Mouse (Mus musculus) adrenal gland, postnatal 14 days (tissue): ENCODE measurements around the gene Angpt4. TPM values are rescaled to one million over a fixed set of nuclear protein-coding genes. Genes with fewer than 3 reads are reported as not detected.

Experiments used
- DNase-seq: peaks from one replicate; pipeline ENCODE4 v3.0.0; 2021; ENCODE audit warnings: mixed read lengths
- total RNA-seq: library from RNA; stranded (reverse); gene quantifications from 2 replicates; pipeline ENCODE4 v1.2.3, GENCODE M21; 2021

The Angpt4 gene
- total RNA-seq, 1 experiment from 2014 or later = 0.33 TPM

DNA sequence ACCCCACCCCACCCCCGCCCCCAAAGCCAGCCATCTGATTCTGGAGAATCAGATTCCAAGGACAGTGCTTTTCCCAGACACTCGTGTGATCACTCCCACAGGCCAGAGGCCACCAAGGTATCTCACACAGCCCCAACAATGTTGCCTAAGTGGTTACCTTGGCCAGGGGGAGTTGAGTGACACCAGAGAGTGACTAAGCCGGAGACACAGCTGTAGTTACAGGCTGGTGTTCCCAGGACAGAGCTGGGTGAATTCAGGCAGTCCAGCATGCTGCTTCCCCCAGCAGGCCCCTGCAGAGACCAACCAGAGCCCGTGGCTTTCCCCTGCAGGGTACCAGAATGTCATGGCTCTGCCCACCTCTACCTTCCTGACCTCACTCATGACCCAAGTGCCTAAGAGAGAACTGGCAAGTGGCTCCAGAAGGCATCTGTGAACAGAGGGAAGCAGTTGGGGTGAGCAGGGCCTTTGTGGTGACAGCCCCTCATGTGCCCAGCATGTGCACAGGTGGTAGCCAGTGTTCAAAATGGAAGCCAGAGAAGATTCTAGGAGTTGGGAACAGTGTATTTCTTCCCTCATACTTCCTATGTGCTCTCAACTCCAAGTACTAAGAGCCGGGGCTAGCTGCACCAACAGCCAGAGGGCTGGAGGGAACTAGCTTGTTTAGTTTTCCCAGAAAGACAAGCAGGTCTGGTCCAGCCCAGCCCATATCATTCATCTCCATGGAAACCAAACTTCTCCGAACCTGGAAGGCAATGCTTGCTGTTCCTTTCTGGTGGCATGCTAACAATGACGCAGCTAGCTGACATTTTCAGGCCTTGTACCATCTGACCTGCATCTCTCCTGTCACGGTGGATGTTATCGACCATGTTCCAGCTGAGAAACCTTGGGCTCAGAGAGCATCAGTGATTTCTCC is 50.5 kb downstream of the Angpt4 start:
- DNase-seq = peak; percentile 44

DNA sequence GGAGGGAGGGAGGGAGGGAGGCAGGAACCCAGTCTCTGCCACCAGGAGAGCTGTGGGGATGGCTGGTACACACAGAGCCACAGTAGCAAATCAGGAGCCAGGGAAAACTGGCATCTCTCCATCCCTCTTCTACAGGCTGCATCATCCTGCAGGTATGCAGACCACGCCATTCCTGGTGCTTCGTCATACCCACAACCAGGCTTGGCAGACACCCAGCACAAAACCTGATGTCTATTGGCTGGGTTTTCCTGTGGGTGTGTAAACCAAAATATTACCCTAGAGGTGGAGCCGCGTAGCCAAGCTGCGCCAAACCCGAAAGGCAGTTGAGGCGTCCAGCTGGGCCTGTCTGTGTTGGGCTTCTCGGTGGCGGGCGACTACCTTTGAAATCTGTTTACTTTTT is 51.5 kb downstream of the Angpt4 start:
- peak; percentile 55 for DNase-seq

DNA sequence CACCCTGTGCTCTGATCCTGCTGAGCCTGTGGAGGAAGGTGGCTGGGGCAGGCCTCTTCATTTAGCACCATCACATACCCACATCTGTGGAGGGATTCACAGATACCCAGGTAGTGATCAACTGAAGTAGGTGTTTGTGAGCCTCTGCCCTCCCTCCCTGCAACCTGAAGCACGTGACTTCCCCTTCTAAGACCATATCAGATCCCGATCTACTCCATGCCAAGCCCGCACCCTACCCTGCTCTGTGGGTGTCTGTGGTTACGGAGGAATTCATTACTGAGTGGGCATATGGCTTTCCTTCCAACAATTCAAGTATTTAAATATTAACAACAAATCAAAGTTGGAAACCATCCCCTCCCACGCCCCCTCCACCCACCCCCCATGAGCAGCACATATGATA is 52.3 kb downstream of the Angpt4 start:
- no peak for DNase-seq

DNA sequence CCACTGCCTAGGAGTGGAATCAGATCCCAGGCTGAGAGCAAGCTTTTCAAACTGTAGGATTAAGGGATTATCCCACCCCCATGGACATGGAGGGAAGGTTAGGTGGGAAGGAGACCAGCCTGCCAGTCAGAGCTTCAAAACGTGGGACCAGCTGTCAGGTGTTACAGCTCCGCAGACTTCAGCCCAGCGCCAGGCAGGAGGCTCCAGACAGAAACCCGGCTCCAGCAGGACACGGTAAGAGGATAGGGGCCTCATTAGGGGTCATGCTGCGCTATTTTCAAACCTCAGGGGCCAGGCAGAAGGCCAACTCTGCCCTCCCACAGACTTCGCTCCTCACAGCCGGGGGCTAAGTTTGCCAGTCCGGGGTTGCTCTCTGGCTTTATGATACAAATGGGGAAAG is 53.0 kb downstream of the Angpt4 start:
- DNase-seq = no peak

DNA sequence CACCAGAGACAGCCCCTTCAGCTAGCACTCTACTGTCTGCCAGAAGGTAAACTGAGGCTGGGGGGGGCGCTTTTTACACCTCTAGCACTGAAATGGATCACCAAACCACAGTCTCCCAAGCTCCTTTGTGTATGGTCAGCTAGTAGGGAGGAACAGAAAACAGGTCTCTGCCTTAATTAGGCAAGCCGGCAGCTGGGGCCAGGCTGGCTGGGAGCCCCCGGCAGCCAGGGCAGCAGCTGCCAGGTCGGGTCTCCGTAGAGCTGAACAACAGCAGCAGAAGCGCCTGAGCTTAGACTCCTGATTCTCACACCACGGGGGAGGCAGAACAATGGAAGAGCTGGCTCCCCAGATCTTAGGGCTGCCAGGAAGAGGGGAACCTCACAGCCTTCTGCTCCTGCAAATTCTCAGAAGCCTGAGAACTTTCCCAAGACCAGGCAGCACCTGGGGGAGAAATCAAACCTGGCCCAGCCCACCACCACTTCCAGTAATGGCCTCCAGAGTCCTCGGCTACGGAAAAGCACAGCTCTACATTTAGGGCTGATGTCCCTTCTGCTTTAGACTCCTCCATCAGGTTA is 56.3 kb downstream of the Angpt4 start:
- DNase-seq = no peak

DNA sequence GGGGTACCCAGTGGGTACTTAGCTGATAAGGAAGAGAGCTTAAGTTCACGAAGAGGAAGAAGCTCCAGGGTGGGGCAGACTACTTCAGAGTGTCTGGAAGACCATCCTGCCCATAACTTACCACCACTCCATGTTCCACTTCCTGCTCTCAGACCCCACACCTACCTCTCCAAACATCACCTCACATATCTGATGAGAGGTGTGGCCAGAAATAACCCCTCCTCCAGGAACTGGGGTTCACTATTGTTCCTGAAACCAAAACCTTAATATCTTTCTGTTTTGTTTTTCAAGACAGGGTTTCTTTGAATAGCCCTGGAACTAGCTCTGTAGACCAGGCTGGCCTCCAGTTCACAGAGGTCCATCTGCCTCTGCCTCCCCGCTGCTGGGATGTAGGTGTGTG is 56.8 kb downstream of the Angpt4 start:
- no peak for DNase-seq

DNA sequence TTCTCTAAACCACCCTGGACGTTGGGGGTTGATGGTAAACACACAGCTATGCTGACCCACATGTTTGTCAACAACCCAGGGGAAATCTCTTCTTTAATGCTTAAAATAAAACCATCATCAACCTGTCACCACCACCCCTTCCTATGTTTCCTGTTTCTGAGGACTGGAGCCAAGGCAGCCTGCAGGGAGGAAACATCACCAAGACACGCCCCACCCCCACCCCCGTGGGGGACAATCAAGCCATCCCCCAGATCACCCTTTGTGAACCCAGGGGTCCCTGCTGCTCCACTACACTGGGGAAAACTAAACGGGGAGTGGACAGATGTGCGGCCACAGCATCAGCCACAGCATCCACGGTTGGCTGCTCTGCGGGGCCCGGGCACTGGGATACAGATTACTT is 57.4 kb downstream of the Angpt4 start:
- DNase-seq = peak; percentile 48

DNA sequence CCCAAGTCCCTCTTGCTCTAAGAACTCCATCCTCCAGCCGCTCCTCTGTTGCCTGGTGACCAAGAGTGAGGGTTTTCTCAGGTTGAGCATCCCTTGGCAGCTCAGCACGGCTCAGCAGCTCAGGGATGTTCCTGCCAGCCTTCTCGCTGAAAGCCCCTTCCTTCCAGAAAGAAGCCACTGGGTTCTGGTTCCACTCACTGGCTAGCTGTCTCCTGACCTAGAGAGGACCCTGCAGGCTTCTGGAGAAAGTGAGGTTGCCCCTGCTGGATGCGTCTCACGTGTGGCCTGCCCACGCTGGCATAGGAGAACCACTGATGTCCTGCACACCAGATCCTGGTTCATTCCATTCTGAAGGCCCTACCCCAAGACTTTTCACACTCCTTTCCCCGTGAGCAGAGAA is 58.0 kb downstream of the Angpt4 start:
- DNase-seq = no peak

DNA sequence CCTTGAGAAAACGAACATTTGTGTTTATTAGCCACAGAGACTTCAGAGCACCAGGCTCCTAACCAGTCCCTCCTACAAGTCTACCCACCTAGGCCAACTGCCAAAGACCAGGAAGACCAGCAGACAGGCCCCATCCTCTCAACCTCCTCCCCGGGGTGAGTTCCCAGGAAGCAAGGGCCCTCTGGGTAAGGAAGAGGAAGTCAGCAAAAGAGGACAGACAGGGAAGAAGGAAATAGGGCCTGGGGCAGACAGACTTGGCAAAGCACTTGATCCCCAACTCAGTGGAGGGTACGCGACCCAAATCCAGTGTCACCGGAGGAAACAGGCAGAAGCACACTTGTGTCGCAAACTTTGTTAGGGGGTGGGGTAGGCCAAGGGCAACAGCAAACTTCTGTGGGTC is 58.4 kb downstream of the Angpt4 start:
- DNase-seq = no peak

DNA sequence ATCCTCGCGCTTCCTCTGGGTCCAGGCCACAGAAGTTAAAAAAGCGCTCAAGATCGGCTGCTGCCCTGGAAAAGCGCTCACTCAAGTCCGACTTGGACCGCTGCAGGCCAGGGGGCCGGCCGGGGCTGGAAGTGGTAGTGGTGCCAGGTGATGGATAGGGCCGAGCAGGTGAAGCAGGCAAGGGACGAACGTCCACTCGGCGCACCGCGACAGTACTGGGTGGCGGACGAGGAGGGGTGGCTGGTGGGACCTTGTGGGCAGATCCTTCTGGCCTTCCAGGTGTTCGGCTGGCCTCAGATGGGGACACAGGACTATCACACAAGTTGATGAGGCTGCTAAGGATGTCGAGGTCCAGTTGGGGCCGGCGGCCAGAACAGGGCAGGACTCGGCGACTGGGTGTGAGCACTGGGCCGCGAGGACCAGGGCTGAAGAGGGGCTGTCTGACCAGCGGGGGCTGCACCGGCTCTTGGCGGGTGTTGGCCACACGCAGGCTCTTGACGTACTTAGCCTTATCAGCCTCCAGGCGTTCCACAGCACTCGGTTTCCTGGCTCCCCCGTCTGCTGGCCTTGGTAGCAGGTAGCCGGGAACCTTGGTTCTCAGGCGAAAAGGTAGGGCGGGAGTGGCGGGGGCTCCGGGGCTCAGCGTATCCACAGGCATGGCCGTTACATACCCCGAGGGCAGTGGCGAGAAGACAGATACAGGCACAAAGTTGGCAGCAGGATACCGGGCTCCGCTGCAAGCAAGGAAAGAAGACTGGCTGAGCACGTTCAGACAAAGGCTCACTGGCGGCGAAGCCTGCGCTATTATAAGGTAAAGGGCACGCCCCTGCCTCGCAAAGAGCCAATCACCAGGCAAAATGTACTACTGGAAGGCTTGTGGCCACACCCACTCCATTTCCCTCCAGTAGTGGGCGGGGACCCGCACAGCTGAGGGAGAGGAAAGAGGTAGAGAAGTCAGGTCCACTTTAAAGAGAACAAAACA is 59.5 kb downstream of the Angpt4 start:
- peak; percentile 84 for DNase-seq

DNA sequence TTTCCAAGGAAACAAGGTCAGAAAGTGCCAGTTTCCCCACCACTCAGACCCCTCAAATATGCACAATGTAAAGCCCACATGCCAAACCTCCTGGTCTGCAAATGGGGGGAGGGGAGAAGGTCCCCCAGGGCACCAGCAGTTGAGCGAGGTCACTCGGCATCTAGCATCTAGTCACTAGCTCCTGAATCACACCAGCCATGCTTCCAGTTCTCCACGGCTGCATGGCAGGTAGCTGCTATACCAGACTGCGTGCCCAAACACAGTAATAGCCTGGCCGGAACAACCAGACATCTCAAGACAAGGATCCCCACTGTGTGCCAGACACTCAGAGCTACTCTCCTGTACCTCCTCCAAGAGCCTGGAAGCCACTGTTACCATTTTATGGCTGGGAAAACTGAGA is 60.7 kb downstream of the Angpt4 start:
- DNase-seq = no peak

DNA sequence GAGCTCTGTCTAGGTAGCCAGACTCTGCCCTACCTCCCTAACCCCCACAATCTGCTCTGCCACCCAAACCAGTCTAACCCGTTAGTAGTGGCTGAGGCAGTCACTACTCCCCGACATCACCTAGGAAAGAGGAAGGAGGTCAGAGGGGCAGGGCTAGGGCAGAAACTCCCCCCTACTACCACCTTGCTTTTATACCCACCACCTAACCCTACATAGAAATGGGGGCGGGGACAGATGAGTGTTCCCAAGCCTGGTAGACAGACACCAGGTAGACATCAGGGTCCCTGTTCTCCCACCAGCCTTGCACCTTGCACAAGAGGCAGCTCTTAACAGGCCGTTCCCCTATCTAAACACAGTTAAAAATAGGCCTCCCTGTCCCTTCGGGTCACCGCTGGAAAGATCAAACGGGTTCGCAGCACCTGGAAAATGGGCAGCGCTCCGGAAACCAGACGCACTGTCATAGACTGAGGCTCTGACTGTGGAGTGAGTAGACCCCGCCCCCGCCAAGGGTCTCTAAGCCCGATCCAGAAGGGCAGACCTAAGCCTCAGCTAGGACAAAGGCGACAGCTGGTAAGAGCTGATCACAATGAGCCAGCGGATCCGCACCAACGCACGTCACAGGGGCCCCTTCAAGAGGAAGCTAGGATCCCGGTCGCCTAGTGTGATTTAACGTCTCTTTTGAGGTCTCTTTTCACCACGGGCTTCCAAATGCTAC is 62.0 kb downstream of the Angpt4 start:
- peak; percentile 46 for DNase-seq

DNA sequence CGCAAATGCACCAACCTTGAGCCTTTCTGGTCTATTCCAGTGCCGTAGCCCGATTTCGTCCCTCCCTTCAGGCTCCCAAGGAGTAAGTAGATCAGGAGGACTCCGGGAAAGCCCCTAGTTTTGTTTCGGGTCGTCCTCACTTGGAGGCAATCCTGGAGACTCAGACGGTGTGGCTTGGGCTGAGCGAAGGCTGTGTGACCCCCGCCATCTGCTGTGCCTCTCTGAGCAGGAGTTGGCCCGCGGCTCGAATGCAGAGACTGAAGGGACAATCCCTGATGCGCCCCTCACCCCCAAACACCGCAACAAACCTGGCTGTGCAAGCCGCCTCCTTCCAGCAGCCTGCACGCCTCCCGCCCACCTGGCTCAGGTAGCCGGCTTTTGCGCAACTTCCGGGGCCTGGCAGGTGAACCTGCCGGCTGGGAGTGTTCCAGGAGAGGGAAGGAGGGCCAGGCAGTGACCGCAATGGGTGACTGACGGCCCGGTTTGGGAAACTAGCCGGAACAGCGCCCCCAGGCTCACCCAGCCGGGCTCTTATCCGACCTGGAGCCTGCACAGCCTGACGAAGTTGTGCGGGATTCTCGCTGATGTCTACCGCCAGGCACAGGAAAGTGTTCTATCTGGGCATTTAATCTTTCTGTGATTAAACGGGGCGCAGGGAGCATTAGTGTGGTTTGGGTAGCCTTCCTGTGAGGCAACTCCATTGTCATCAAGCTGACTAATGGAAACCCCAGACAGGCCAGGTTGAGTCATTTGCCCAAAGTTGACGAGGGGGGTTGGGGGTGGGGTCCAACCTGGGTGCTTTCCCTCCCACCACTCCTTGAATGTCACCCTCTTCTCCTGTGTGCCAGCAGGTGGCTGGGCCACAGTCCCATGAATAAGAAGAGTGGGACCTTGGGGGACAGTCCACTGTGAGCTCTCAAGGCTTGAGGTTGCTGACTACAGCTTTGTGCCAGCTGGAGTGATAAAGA is 62.9 kb downstream of the Angpt4 start:
- peak; percentile 66 for DNase-seq

DNA sequence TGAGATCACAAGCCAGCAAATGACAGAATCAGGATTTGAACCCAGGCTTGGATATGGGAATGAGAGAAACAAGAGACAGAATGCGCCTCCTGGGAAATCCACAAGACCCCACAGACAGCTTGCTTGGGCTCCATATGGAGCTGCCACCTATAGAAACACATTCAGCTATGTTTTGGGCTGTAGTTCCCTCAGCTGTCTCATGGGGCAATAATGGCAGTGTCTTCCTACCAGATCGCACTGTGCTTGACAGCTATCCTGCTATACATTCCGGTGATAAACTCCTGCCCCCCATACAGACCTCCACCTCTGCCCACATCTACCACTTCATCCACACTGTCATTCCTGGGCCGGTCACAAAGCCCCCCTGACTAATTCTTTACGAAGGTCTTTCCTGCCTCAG is 64.3 kb downstream of the Angpt4 start:
- no peak for DNase-seq

DNA sequence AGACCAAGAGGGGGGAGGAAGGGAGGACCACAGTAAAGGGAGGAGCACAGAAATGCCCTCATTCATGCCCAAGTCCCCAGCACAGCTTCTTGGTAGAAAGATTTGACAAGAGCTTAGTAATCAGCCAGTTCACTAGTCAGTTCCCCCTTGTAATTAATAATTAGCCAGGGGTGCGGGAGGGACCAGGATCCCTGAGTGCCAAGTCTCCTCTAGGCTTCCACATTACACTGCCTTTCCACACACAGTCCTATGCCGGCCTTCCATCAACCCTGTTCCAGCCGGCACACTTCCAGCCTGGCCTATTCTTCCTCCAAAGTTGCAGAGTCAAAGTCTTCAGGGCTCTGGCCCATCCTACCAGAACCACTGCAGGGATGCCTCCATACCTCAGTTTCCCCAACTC is 65.1 kb downstream of the Angpt4 start:
- no peak for DNase-seq

DNA sequence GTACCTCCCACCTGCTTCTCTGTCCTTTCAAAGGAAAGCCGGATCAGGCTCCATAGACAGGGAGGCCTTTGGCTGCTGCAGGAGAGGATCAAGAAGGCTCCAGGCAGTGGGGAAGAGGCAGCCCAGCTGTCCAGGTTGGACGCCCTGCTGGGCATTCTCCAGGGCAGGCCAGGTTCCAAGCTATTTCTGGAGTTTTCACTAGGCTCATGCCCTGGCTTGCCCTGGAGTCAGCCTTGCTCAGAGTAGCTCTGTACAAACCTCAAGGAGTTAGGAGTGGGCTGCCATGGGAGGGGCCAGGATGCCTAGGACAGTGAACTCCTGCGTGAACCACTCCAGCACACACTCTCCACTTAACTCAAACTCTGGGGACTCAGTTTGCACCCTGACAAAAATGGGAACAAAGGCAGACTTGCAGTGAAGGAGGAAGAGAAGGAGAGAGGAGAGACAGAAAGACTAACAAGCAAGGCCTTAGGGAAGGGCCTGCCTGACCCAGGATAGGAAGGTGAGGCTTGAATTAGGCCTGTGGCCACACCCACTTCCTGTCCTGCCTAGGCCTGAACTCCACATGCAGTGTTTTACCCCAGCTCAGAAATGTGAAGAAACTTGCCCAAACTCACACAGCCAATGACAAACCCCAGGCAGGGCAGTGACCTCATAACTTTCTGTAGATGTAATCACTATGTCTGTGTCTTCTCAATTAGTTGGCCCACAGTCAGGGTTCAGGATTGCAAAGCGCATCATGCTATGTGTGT is 66.9 kb downstream of the Angpt4 start:
- DNase-seq = no peak

DNA sequence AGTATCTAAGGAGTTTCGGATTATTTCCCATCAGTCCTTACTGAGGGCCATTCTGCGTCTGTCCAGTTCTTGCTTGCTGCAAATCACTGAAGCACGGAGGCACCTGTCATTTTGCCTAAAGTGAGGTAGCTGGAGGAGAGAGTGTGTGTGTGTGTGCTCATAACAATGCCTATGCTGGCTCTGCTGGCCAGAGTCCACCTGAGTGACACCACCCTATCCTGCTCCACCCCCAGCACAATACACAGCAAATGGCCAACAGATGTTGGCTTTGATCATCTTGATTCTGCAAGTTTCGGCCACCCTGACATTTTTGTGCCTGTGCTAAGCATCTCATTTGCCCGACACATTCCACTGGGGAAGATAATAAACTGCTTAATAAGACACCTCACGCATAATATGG is 67.5 kb downstream of the Angpt4 start:
- DNase-seq = no peak

DNA sequence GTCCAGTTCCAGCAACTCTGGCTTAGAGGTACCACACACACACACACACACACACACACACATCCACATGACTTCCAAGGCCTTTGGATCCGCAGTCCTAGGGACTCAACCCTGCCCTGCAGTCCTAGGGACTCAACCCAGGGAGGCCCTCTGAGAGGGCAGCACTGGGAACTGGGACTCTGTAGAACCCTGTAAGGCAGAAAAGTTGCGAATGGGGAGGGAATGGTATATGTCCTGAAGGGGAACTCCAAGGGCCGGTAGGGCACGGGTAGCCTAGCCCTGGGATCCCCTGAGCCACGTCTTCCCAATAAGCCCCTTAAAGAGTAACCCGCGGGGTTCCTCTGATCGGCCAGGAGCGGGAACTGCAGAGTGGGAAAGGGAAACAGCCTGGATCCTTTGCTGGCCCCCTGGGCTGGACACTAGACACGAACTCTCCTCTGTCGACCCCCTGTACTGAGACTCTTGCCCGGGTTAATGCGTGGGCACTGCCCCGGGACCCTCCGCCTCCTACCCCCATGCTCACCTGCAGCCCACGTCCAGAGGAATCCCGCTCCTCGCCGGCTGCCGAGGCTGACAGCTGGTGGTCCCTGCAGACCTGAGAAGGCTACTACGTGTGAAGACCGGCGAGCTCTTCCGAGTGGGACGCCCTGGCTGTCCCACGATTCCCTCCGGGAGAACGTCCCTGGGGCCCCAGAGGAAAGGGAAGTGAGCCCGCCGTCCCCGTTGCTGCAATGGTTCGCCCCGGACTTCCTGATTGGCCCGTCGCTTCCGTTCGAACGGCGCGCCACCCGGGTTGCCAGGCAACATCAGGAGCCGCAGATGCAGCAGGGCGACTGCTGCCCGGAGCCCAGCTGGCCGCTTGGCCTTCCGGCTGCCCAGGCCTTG is 68.7 kb downstream of the Angpt4 start, which contains the start of gene Fam110a:
Gene Fam110a (minus strand): TSS at position 750 of the 885 bp plus-strand sequence.
- DNase-seq = peak; percentile 98

DNA sequence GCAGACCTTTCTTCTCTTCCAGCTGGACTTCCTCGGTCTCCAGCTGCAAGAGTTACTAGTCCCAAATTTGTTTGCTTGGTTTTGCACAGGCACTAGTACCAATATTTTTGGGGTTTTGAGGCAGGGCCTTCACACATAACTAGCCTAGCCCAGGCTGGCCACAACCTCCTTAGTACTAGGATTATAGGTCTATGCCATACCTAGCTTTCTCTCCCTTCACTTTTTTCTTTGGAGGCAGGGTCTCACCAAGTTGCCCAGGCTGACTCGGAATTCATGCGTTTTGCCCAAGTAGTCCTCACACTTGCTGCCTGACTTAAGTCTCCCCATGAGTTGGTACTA is 69.3 kb downstream of the Angpt4 start:
- no peak for DNase-seq
